Mouse (Mus musculus) midbrain, embryonic 16.5 days (tissue): ENCODE data around the gene Zfp3. TPM values are rescaled to one million over a fixed set of nuclear protein-coding genes. Genes with fewer than 3 reads are reported as not detected.
A peak's percentile ranks its signal among the peaks of the same experiment; 100 is the strongest.
"Not testable (repeated sequence)": the region's sequence is repeated elsewhere in the genome, so short reads cannot be mapped to it uniquely, and the experiment has no call there.

Experiments used
- ATAC-seq: fragments of 200-750 bp; cut with Nextera tagmentation; 2 replicates; pipeline ENCODE4 v1.8.0; 2017; ENCODE audit warnings: moderate TSS enrichment
- H3K27ac ChIP-seq: fragments of 300-500 bp; sonication (generic); 2 replicates; pipeline ENCODE4 v1.5.1; 2014; ENCODE audit warnings: mild to moderate bottlenecking, low read length, mixed read lengths
- H3K27me3 ChIP-seq: fragments of 300-500 bp; sonication (generic); 2 replicates; pipeline ENCODE4 v1.6.1; 2014; ENCODE audit warnings: low read depth, low read length, mixed read lengths; ENCODE audit not compliant: control insufficient read depth, insufficient read depth
- H3K36me3 ChIP-seq: fragments of 300-500 bp; sonication (generic); 2 replicates; pipeline ENCODE4 v1.6.1; 2014; ENCODE audit warnings: mild to moderate bottlenecking, low read length, moderate library complexity, mixed read lengths; ENCODE audit not compliant: control insufficient read depth, insufficient read depth
- H3K4me1 ChIP-seq: fragments of 300-500 bp; sonication (generic); 2 replicates; pipeline ENCODE4 v1.6.1; 2014; ENCODE audit warnings: mild to moderate bottlenecking, low read length, mixed read lengths; ENCODE audit not compliant: control insufficient read depth, insufficient read depth
- H3K4me2 ChIP-seq: fragments of 300-500 bp; sonication (generic); 2 replicates; pipeline ENCODE4 v1.6.1; 2014; ENCODE audit warnings: mild to moderate bottlenecking, low read length, mixed read lengths
- H3K4me3 ChIP-seq: fragments of 300-500 bp; sonication (generic); 2 replicates; pipeline ENCODE4 v1.5.1; 2014; ENCODE audit warnings: low read depth, mild to moderate bottlenecking, low read length, moderate library complexity, mixed read lengths
- H3K9ac ChIP-seq: fragments of 300-500 bp; sonication (generic); 2 replicates; pipeline ENCODE4 v1.6.1; 2014; ENCODE audit warnings: low read depth, low read length, mixed read lengths
- H3K9me3 ChIP-seq: fragments of 300-500 bp; sonication (generic); replicated peaks from 2 replicates; pipeline ENCODE4 v1.6.1; 2014; ENCODE audit warnings: mild to moderate bottlenecking, low read length, mixed read lengths; ENCODE audit not compliant: control insufficient read depth, poor library complexity, severe bottlenecking
- WGBS: fragments of 180-500 bp; shearing (Covaris S2); extraction: QIAGEN DNeasy Blood & Tissue Kit; methylation state at CpG from one replicate; pipeline ENCODE4 v1.1.7; 2014; 5-methylcytosine and 5-hydroxymethylcytosine counted together
- polyA plus RNA-seq: library from polyadenylated mRNA; unstranded; fragments of >200 nt; fragmentation: Nextera tagmentation; extraction: Ambion mirVana; gene quantifications from 2 replicates; pipeline ENCODE4 v1.2.1, GENCODE M21; 2015

Gene Zfp3
- polyA plus RNA-seq, 1 experiment from 2014 or later, result 14.6 TPM

GRCm38 (mm10) chr11:70776830-70777571, 13.0 kb downstream of the Zfp3 start:
- ATAC-seq, result peak; percentile 76; the same call in 1 of the 2 replicates
- 27% methylated on average over 17 of the region's 17 CpGs for WGBS
- H3K9ac ChIP-seq, result 0 out of 2 replicates have a peak overlapping the region, but pooled peaks have one; percentile 15
- peaks cover 4% of the 10 kb centered on the region; the same call in 1 of the 2 replicates for H3K4me1 ChIP-seq
- H3K4me2 ChIP-seq, result no peak overlapping the region
- no peaks in the 10 kb centered on the region for H3K9me3 ChIP-seq
- no peak overlapping the region for H3K4me3 ChIP-seq
- H3K36me3 ChIP-seq, result peaks cover 13% of the 10 kb centered on the region
- H3K27me3 ChIP-seq, result no peaks in the 10 kb centered on the region
- no peak overlapping the region for H3K27ac ChIP-seq

- H3K4me2 ChIP-seq, result no peak overlapping the region
- peaks cover 7% of the 10 kb centered on the region; the same call in 1 of the 2 replicates for H3K36me3 ChIP-seq
- H3K9me3 ChIP-seq, result no peaks in the 10 kb centered on the region
- WGBS, result 77% methylated on average over 6 of the region's 6 CpGs
- no peak overlapping the region for H3K27ac ChIP-seq
- no peaks in the 10 kb centered on the region for H3K27me3 ChIP-seq
- no peak for ATAC-seq
- no peak overlapping the region for H3K9ac ChIP-seq
- H3K4me1 ChIP-seq, result peaks cover 4% of the 10 kb centered on the region; the same call in 1 of the 2 replicates
- H3K4me3 ChIP-seq, result no peak overlapping the region
Measured at GRCm38 (mm10) chr11:70777634-70778033, 13.6 kb downstream of the Zfp3 start.

- 26% methylated on average over 6 of the region's 6 CpGs for WGBS
- H3K27ac ChIP-seq, H3K27me3 ChIP-seq, H3K4me3 ChIP-seq, H3K9ac ChIP-seq, H3K4me2 ChIP-seq, ATAC-seq, H3K36me3 ChIP-seq, H3K4me1 ChIP-seq, H3K9me3 ChIP-seq: not testable (repeated sequence)
Measured at GRCm38 (mm10) chr11:70778058-70778457, 14.0 kb downstream of the Zfp3 start.

GRCm38 (mm10) chr11:70785908-70786307, 21.9 kb downstream of the Zfp3 start:
- 78% methylated on average over 2 of the region's 2 CpGs for WGBS
- H3K36me3 ChIP-seq, result no peaks in the 10 kb centered on the region

GRCm38 (mm10) chr11:70787052-70787451, 23.0 kb downstream of the Zfp3 start:
- Histone ChIP-seq H3K27me3 (no peaks in the 10 kb centered on the region), H3K4me1 (no peaks in the 10 kb centered on the region), H3K27ac (no peak overlapping the region), H3K9me3 (no peaks in the 10 kb centered on the region), H3K4me3 (no peak overlapping the region), H3K36me3 (no peaks in the 10 kb centered on the region), H3K4me2 (no peak overlapping the region), H3K9ac (no peak overlapping the region)
- 72% methylated on average over 11 of the region's 11 CpGs for WGBS
- no peak for ATAC-seq

More at GRCm38 (mm10) chr11:70785908-70786307, 21.9 kb downstream of the Zfp3 start:
- no peaks in the 10 kb centered on the region for H3K9me3 ChIP-seq
- H3K27ac ChIP-seq, result no peak overlapping the region
- no peak for ATAC-seq
- no peak overlapping the region for H3K4me3 ChIP-seq
- H3K4me1 ChIP-seq, result no peaks in the 10 kb centered on the region
- H3K27me3 ChIP-seq, result no peaks in the 10 kb centered on the region
- no peak overlapping the region for H3K4me2 ChIP-seq
- H3K9ac ChIP-seq, result no peak overlapping the region

DNA sequence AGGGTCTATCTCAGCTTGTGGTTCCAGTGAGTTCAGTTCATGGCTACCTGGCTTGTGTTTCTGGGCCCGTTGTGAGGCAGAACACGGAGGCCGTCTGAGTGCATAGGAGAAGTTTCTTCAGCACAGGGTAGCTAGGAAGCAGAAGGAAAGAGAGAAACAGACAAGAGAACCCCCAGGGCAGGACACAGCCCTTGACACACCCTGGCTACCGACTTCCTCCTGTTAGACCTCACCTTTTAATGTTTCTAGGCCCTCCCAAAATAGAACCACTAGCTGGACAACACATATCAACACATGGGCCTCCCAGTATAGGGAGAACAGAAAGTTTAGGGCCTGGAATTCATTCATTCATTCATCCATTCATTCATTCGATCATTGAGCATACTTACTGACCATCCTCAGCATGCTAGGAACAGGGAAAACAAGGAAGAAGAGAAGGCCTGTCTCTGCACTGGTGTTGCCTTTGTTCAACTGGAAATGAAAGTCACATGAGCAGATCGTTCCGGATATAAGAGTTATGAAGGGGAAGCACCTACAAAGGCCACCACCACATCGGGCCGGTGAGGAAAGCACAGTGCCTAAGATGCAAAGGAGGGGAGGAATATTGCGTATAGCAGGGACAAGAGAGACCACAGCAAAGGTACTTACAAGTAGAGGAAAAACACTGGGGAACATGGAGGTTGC, 25.1 kb downstream of the Zfp3 start:
- Histone ChIP-seq H3K4me2 (no peak overlapping the region), H3K4me3 (no peak overlapping the region), H3K27me3 (no peaks in the 10 kb centered on the region), H3K9ac (no peak overlapping the region), H3K36me3 (no peaks in the 10 kb centered on the region), H3K9me3 (no peaks in the 10 kb centered on the region), H3K27ac (no peak overlapping the region), H3K4me1 (no peaks in the 10 kb centered on the region)
- no peak for ATAC-seq
- WGBS, result 90% methylated on average over 10 of the region's 10 CpGs

GRCm38 (mm10) chr11:70790426-70790825, 26.4 kb downstream of the Zfp3 start:
- no peaks in the 10 kb centered on the region for H3K4me1 ChIP-seq
- H3K9ac ChIP-seq, result no peak overlapping the region
- no peak overlapping the region for H3K4me2 ChIP-seq
- no peaks in the 10 kb centered on the region for H3K9me3 ChIP-seq
- H3K27ac ChIP-seq, result no peak overlapping the region
- ATAC-seq, result no peak
- no peaks in the 10 kb centered on the region for H3K36me3 ChIP-seq
- H3K27me3 ChIP-seq, result no peaks in the 10 kb centered on the region
- 88% methylated on average over 2 of the region's 2 CpGs for WGBS
- no peak overlapping the region for H3K4me3 ChIP-seq

DNA sequence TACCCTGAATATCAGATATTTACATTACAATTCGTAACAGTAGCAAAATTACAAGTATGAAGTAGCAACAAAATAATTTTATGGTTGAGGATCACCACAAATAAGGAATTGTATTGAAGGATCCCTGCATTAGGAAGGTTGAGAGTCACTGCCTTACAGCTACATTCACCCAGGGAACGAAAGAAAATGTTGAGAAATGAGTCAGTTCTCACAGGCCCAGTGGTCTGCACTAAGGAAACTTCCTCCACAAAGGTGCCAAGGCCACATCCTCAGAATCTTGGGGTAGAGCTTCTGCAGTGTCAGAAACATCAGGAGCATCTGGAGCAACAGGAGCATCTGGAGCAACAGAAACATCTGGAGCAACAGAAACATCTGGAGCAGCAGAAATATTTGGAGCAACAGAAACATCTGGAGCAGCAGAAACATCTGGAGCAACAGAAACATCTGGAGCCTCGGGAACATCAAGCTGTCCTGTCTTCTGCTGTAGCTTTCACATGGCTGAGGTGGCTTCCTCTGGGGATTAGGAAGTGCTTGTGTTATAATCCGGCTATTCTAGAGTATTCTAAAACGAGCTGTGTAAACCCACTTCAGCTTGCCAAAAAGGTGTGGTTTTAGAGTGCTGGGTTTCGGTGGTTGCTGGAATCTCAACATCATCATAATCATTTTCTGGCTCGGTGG, 27.0 kb downstream of the Zfp3 start:
- H3K9me3 ChIP-seq, result no peaks in the 10 kb centered on the region
- no peaks in the 10 kb centered on the region for H3K27me3 ChIP-seq
- no peak overlapping the region for H3K4me3 ChIP-seq
- H3K4me1 ChIP-seq, result no peaks in the 10 kb centered on the region
- no peak overlapping the region for H3K9ac ChIP-seq
- ATAC-seq, result no peak
- no peak overlapping the region for H3K27ac ChIP-seq
- 81% methylated on average over 7 of the region's 7 CpGs for WGBS
- no peaks in the 10 kb centered on the region for H3K36me3 ChIP-seq
- no peak overlapping the region for H3K4me2 ChIP-seq

- Histone ChIP-seq H3K4me1 (no peaks in the 10 kb centered on the region), H3K27ac (no peak overlapping the region), H3K4me3 (no peak overlapping the region), H3K27me3 (no peaks in the 10 kb centered on the region), H3K9ac (no peak overlapping the region), H3K4me2 (no peak overlapping the region), H3K9me3 (no peaks in the 10 kb centered on the region), H3K36me3 (no peaks in the 10 kb centered on the region)
- 89% methylated on average over 5 of the region's 5 CpGs for WGBS
- no peak for ATAC-seq
Measured at GRCm38 (mm10) chr11:70791676-70792075, 27.7 kb downstream of the Zfp3 start.
